Mouse (Mus musculus) small intestine, adult 2 months (tissue): Measurements from ENCODE around the gene Pvr. TPM values are rescaled to one million over a fixed set of nuclear protein-coding genes. Genes with fewer than 3 reads are reported as not detected.

Source experiments
- H3K27ac ChIP-seq: fragments of 200-500 bp; 2 replicates; pipeline ENCODE4 v1.5.1; 2012; ENCODE audit warnings: low read depth, low read length, control low read depth, inconsistent platforms; ENCODE audit not compliant: insufficient read depth
- H3K27me3 ChIP-seq: fragments of 200-500 bp; 2 replicates; pipeline ENCODE4 v1.6.1; 2012; ENCODE audit warnings: mild to moderate bottlenecking, moderate library complexity, low read length, inconsistent platforms; ENCODE audit not compliant: control insufficient read depth, insufficient read depth
- H3K36me3 ChIP-seq: fragments of 200-500 bp; 2 replicates; pipeline ENCODE4 v1.6.1; 2012; ENCODE audit warnings: mild to moderate bottlenecking, low read length, control low read depth, inconsistent platforms; ENCODE audit not compliant: control insufficient read depth, insufficient read depth
- H3K4me1 ChIP-seq: fragments of 200-500 bp; 2 replicates; pipeline ENCODE4 v1.6.1; 2012; ENCODE audit warnings: low read length, inconsistent platforms, mixed read lengths; ENCODE audit not compliant: control insufficient read depth, insufficient read depth, insufficient read length
- H3K4me3 ChIP-seq: fragments of 200-500 bp; 2 replicates; pipeline ENCODE4 v1.5.1; 2012; ENCODE audit warnings: low read depth, mild to moderate bottlenecking, control low read depth, inconsistent platforms, low read length, moderate library complexity
- CTCF ChIP-seq: fragments of 200-500 bp; IDR thresholded peaks from 2 replicates; pipeline ENCODE4 v1.5.1; 2012; ENCODE audit warnings: low read depth, mild to moderate bottlenecking, control low read depth, inconsistent platforms, low read length, moderate library complexity, mixed read lengths; ENCODE audit not compliant: insufficient replicate concordance, insufficient read length; ENCODE audit errors: extremely low read depth
- POLR2A ChIP-seq: fragments of 200-500 bp; IDR thresholded peaks from 2 replicates; pipeline ENCODE4 v1.6.1; 2012; ENCODE audit warnings: low read depth, mild to moderate bottlenecking, control low read depth, inconsistent platforms, low read length, moderate library complexity
- WGBS: fragments of 180-500 bp; shearing (Covaris S2); methylation state at CpG from one replicate; pipeline ENCODE4 v1.1.7; 2018; 5-methylcytosine and 5-hydroxymethylcytosine counted together
- polyA plus RNA-seq: library from polyadenylated mRNA; depleted of rRNA; stranded (reverse); fragments of >200 nt; gene quantifications from 2 replicates; pipeline ENCODE4 v1.2.3, GENCODE M21; 2012

Gene Pvr
- polyA plus RNA-seq, 1 experiment, result 14.3 TPM

- Histone ChIP-seq H3K27me3 (no peaks in the 10 kb centered on the region), H3K4me1 (no peaks in the 10 kb centered on the region), H3K4me3 (no peak within 1 kb of the TSS), H3K27ac (no peak within 1 kb of the TSS), H3K36me3 (no peaks in the 10 kb centered on the region)
- TF ChIP-seq POLR2A, result no peak
- TF ChIP-seq CTCF, result no peak
- WGBS, result 39% methylated on average over 7 of the region's 7 CpGs
Observed at GRCm38 (mm10) chr7:19887849-19888248, 33.1 kb downstream of the Pvr start, which contains the start of gene Ceacam19. Ceacam19 (minus strand) TSS chr7:19887965.

GRCm38 (mm10) chr7:19880754-19881153 is 40.2 kb downstream of the Pvr start:
- Histone ChIP-seq H3K4me3 (no peak overlapping the region), H3K36me3 (no peaks in the 10 kb centered on the region), H3K27ac (no peak overlapping the region), H3K4me1 (peaks cover 12% of the 10 kb centered on the region), H3K27me3 (no peaks in the 10 kb centered on the region)
- 78% methylated on average over 8 of the region's 8 CpGs for WGBS
- no peak for TF ChIP-seq CTCF
- TF ChIP-seq POLR2A, result no peak

GRCm38 (mm10) chr7:19876781-19877425 is 44.1 kb downstream of the Pvr start:
- TF ChIP-seq CTCF, result no peak
- no peak for TF ChIP-seq POLR2A
- no peak overlapping the region for H3K4me3 ChIP-seq
- H3K27me3 ChIP-seq, result no peaks in the 10 kb centered on the region
- peak overlapping the region; percentile 98 for H3K27ac ChIP-seq
- H3K36me3 ChIP-seq, result no peaks in the 10 kb centered on the region
- 10% methylated on average over 14 of the region's 14 CpGs for WGBS
- peaks cover 12% of the 10 kb centered on the region for H3K4me1 ChIP-seq

GRCm38 (mm10) chr7:19875948-19876682 is 44.8 kb downstream of the Pvr start:
- Histone ChIP-seq H3K4me3 (no peak overlapping the region), H3K36me3 (no peaks in the 10 kb centered on the region), H3K4me1 (peaks cover 13% of the 10 kb centered on the region), H3K27ac (peak overlapping the region; percentile 57), H3K27me3 (no peaks in the 10 kb centered on the region)
- TF ChIP-seq CTCF (peak; percentile 61; the same call in 1 of the 2 replicates), POLR2A (no peak)
- WGBS, result 18% methylated on average over 13 of the region's 13 CpGs

- Histone ChIP-seq H3K27me3 (no peaks in the 10 kb centered on the region), H3K4me3 (no peak overlapping the region), H3K36me3 (no peaks in the 10 kb centered on the region), H3K4me1 (peaks cover 13% of the 10 kb centered on the region), H3K27ac (no peak overlapping the region)
- 46% methylated on average over 5 of the region's 5 CpGs for WGBS
- TF ChIP-seq CTCF (peak; percentile 82; the same call in 1 of the 2 replicates), POLR2A (no peak)
Observed at GRCm38 (mm10) chr7:19871943-19872601, 48.9 kb downstream of the Pvr start.

- no peak for TF ChIP-seq POLR2A
- no peak for TF ChIP-seq CTCF
- Histone ChIP-seq H3K4me1 (peaks cover 20% of the 10 kb centered on the region), H3K27ac (peak overlapping the region; percentile 48), H3K4me3 (no peak overlapping the region), H3K27me3 (no peaks in the 10 kb centered on the region), H3K36me3 (no peaks in the 10 kb centered on the region)
- WGBS, result 63% methylated on average over 10 of the region's 10 CpGs
Observed at GRCm38 (mm10) chr7:19871137-19871621, 49.8 kb downstream of the Pvr start.
